Mouse (Mus musculus) thymus, postnatal 4 days (tissue): ENCODE measurements around the gene Zranb2.

Source experiments
- DNase-seq: peaks from one replicate; pipeline ENCODE4 v3.0.0; 2021

Gene Zranb2

GRCm38 (mm10) chr3:157579376-157579775 is 45.4 kb downstream of the Zranb2 start:
- no peak for DNase-seq

- no peak for DNase-seq
Observed at GRCm38 (mm10) chr3:157580299-157580698, 46.3 kb downstream of the Zranb2 start.

GRCm38 (mm10) chr3:157581755-157582154 is 47.8 kb downstream of the Zranb2 start:
- DNase-seq = peak; percentile 49

GRCm38 (mm10) chr3:157582626-157583405 is 48.9 kb downstream of the Zranb2 start:
- DNase-seq = no peak

GRCm38 (mm10) chr3:157597837-157598379 is 63.9 kb downstream of the Zranb2 start:
- no peak for DNase-seq
